Mouse (Mus musculus) MEL (cell line): ENCODE results near the gene Man1b1.

Experiments
- CTCF ChIP-seq, 3 experiments: IDR thresholded peaks in 2 of 3; conservative IDR thresholded peaks in 1 of 3; 2 replicates each; pipeline ENCODE4 v1.5.1; 2011 to 2012; ENCODE audit warnings: low read length in 3 of 3, low read depth in 2 of 3, mild to moderate bottlenecking in 2 of 3, improper control_type of control experiment in 1 of 3, inconsistent platforms in 1 of 3, mixed read lengths in 1 of 3, moderate library complexity in 1 of 3; ENCODE audit not compliant: control insufficient read depth in 1 of 3, insufficient read depth in 1 of 3, poor library complexity in 1 of 3, severe bottlenecking in 1 of 3
- GATA1 ChIP-seq: IDR thresholded peaks from 2 replicates; pipeline ENCODE4 v1.6.1; 2011; ENCODE audit warnings: low read depth, low read length, improper control_type of control experiment
- HCFC1 ChIP-seq: IDR thresholded peaks from 2 replicates; pipeline ENCODE4 v1.6.1; 2012; ENCODE audit warnings: low read depth, mild to moderate bottlenecking, inconsistent platforms, low read length, improper control_type of control experiment, moderate library complexity
- JUND ChIP-seq: IDR thresholded peaks from 2 replicates; pipeline ENCODE4 v1.6.1; 2011; ENCODE audit warnings: low read depth, mild to moderate bottlenecking, improper control_type of control experiment, low read length
- POLR2A ChIP-seq, 2 experiments: IDR thresholded peaks; 2 replicates each; pipeline ENCODE4 v1.6.1; 2011 to 2012; ENCODE audit warnings: low read length in 2 of 2, mild to moderate bottlenecking in 2 of 2, control low read depth in 1 of 2, improper control_type of control experiment in 1 of 2, low read depth in 1 of 2, moderate library complexity in 1 of 2; ENCODE audit not compliant: control insufficient read depth in 1 of 2, insufficient read depth in 1 of 2, poor library complexity in 1 of 2
- POLR2AphosphoS5 ChIP-seq: IDR thresholded peaks from 2 replicates; pipeline ENCODE4 v1.6.1; 2012; ENCODE audit warnings: low read depth, borderline replicate concordance, mild to moderate bottlenecking, inconsistent platforms, low read length, moderate library complexity, mixed read lengths
- TAL1 ChIP-seq: IDR thresholded peaks from 2 replicates; pipeline ENCODE4 v1.6.1; 2012; ENCODE audit warnings: mild to moderate bottlenecking, inconsistent platforms, low read length, moderate library complexity, mixed read lengths

- TF ChIP-seq CTCF (IDR thresholded peaks at IDR 0.05 in 2 of 3, conservative IDR thresholded peaks at IDR 0.05 in 1 of 3; ENCODE audit: control insufficient read depth in 1 of 3, insufficient read depth in 1 of 3, low read depth in 2 of 3, low read length in 3 of 3, poor library complexity in 1 of 3, severe bottlenecking in 1 of 3) (no peak), GATA1 (no peak), JUND (no peak), TAL1 (no peak), POLR2AphosphoS5 (no peak), HCFC1 (no peak), POLR2A (IDR thresholded peaks at IDR 0.05; ENCODE audit: control insufficient read depth in 1 of 2, insufficient read depth in 1 of 2, low read depth in 1 of 2, low read length in 2 of 2, poor library complexity in 1 of 2) (no peak)
These were observed 41.3 kb downstream of the Man1b1 start for GRCm38 (mm10) chr2:25373431-25373830.
